Mouse (Mus musculus) hindbrain, embryonic 11.5 days (tissue): ENCODE data around the gene Pabpc1l. TPM values are rescaled to one million over a fixed set of nuclear protein-coding genes. Genes with fewer than 3 reads are reported as not detected.
A peak's percentile ranks its signal among the peaks of the same experiment; 100 is the strongest.

Experiments used
- ATAC-seq: fragments of 200-750 bp; cut with Nextera tagmentation; 2 replicates; pipeline ENCODE4 v1.8.0; 2017; ENCODE audit warnings: mild to moderate bottlenecking, moderate TSS enrichment, moderate library complexity; ENCODE audit not compliant: low FRiP score
- DNase-seq: peaks from one replicate; pipeline ENCODE4 v3.0.0-alpha.2; 2015; ENCODE audit warnings: low spot score
- H3K27ac ChIP-seq: fragments of 300-500 bp; sonication (generic); 2 replicates; pipeline ENCODE4 v1.5.1; 2014; ENCODE audit warnings: mild to moderate bottlenecking, low read depth, low read length
- H3K27me3 ChIP-seq: fragments of 300-500 bp; sonication (generic); 2 replicates; pipeline ENCODE4 v1.6.1; 2014; ENCODE audit warnings: mild to moderate bottlenecking, low read length, moderate library complexity, mixed read lengths; ENCODE audit not compliant: control insufficient read depth, insufficient read depth
- H3K36me3 ChIP-seq: fragments of 300-500 bp; sonication (generic); 2 replicates; pipeline ENCODE4 v1.6.1; 2014; ENCODE audit warnings: mild to moderate bottlenecking, low read length, moderate library complexity, mixed read lengths; ENCODE audit not compliant: control insufficient read depth, insufficient read depth
- H3K4me1 ChIP-seq: fragments of 300-500 bp; sonication (generic); replicated peaks from 2 replicates; pipeline ENCODE4 v1.6.1; 2014; ENCODE audit warnings: low read length, mixed read lengths; ENCODE audit not compliant: control insufficient read depth, insufficient read depth
- H3K4me2 ChIP-seq: fragments of 300-500 bp; sonication (generic); replicated peaks from 2 replicates; pipeline ENCODE4 v1.6.1; 2014; ENCODE audit warnings: mild to moderate bottlenecking, low read depth, low read length
- H3K4me3 ChIP-seq: fragments of 300-500 bp; sonication (generic); 2 replicates; pipeline ENCODE4 v1.5.1; 2014; ENCODE audit warnings: low read depth, low read length
- H3K9ac ChIP-seq: fragments of 300-500 bp; sonication (generic); 2 replicates; pipeline ENCODE4 v1.6.1; 2014; ENCODE audit warnings: low read depth, low read length
- H3K9me3 ChIP-seq: fragments of 300-500 bp; sonication (generic); 2 replicates; pipeline ENCODE4 v1.6.1; 2016; ENCODE audit warnings: low read length; ENCODE audit not compliant: control insufficient read depth
- WGBS: fragments of 180-500 bp; shearing (Covaris S2); extraction: QIAGEN DNeasy Blood & Tissue Kit; methylation state at CpG from one replicate; pipeline ENCODE4 v1.1.7; 2014; 5-methylcytosine and 5-hydroxymethylcytosine counted together
- polyA plus RNA-seq: library from polyadenylated mRNA; unstranded; fragments of >200 nt; fragmentation: Nextera tagmentation; extraction: Ambion mirVana; gene quantifications from 2 replicates; pipeline ENCODE4 v1.2.1, GENCODE M21; 2014

Gene Pabpc1l
- polyA plus RNA-seq, result 0.62 and 1.2 TPM in 2 replicates

GRCm38 (mm10) chr2:164025150-164025549 lies at the start of gene Pabpc1l:
Pabpc1l (plus strand) TSS chr2:164025450.
- Histone ChIP-seq H3K4me3 (no peak within 1 kb of the TSS), H3K27ac (no peak within 1 kb of the TSS), H3K36me3 (no peaks in the 10 kb centered on the region), H3K9ac (no peak within 1 kb of the TSS), H3K4me2 (no peak within 1 kb of the TSS), H3K9me3 (no peaks in the 10 kb centered on the region), H3K27me3 (no peaks in the 10 kb centered on the region), H3K4me1 (no peaks in the 10 kb centered on the region)
- DNase-seq (no peak), ATAC-seq (no peak)
- 84% methylated on average over 16 of the region's 16 CpGs for WGBS

- no peak overlapping the region for H3K27ac ChIP-seq
- DNase-seq, result no peak
- H3K4me1 ChIP-seq, result no peaks in the 10 kb centered on the region
- ATAC-seq, result no peak
- H3K9me3 ChIP-seq, result no peaks in the 10 kb centered on the region
- no peaks in the 10 kb centered on the region for H3K36me3 ChIP-seq
- H3K9ac ChIP-seq, result no peak overlapping the region
- no peak overlapping the region for H3K4me3 ChIP-seq
- H3K27me3 ChIP-seq, result no peaks in the 10 kb centered on the region
- 91% methylated on average over 6 of the region's 7 CpGs for WGBS
- no peak overlapping the region for H3K4me2 ChIP-seq
Measured at GRCm38 (mm10) chr2:163976448-163976847, 48.8 kb upstream of the Pabpc1l start.

- DNase-seq (no peak), ATAC-seq (no peak)
- 81% methylated on average over 8 of the region's 8 CpGs for WGBS
- H3K27ac ChIP-seq, result no peak overlapping the region
- H3K4me3 ChIP-seq, result no peak overlapping the region
- no peak overlapping the region for H3K4me2 ChIP-seq
- no peak overlapping the region for H3K9ac ChIP-seq
- H3K36me3 ChIP-seq, result no peaks in the 10 kb centered on the region
- no peaks in the 10 kb centered on the region for H3K27me3 ChIP-seq
- H3K9me3 ChIP-seq, result no peaks in the 10 kb centered on the region
- H3K4me1 ChIP-seq, result no peaks in the 10 kb centered on the region
Measured at GRCm38 (mm10) chr2:163987233-163987632, 38.0 kb upstream of the Pabpc1l start.

- peaks cover 5% of the 10 kb centered on the region for H3K4me1 ChIP-seq
- WGBS, result 100% methylated on average over 2 of the region's 2 CpGs
- H3K9ac ChIP-seq, result no peak overlapping the region
- no peak overlapping the region for H3K4me3 ChIP-seq
- H3K9me3 ChIP-seq, result no peaks in the 10 kb centered on the region
- no peak overlapping the region for H3K27ac ChIP-seq
- DNase-seq (no peak), ATAC-seq (no peak)
- no peaks in the 10 kb centered on the region for H3K36me3 ChIP-seq
- no peak overlapping the region for H3K4me2 ChIP-seq
- H3K27me3 ChIP-seq, result no peaks in the 10 kb centered on the region
Measured at GRCm38 (mm10) chr2:163992871-163993270, 32.4 kb upstream of the Pabpc1l start.

GRCm38 (mm10) chr2:163994654-163994976 lies 30.6 kb upstream of the Pabpc1l start, which contains the start of gene Ywhab:
Ywhab (plus strand) TSS chr2:163994960.
- 1% methylated on average over 14 of the region's 14 CpGs for WGBS

GRCm38 (mm10) chr2:163994977-163995862 lies 30.0 kb upstream of the Pabpc1l start:
- H3K4me1 ChIP-seq, result peaks cover 5% of the 10 kb centered on the region
- ATAC-seq (peak; percentile 100), DNase-seq (peak; percentile 95)
- no peaks in the 10 kb centered on the region for H3K27me3 ChIP-seq
- H3K9me3 ChIP-seq, result no peaks in the 10 kb centered on the region
- peak overlapping the region; percentile 74 for H3K9ac ChIP-seq
- peak overlapping the region; percentile 56 for H3K4me2 ChIP-seq
- under 1% methylated on average over 36 of the region's 79 CpGs for WGBS
- peak overlapping the region; percentile 59 for H3K4me3 ChIP-seq
- H3K27ac ChIP-seq, result peak overlapping the region; percentile 82
- no peaks in the 10 kb centered on the region for H3K36me3 ChIP-seq

More at GRCm38 (mm10) chr2:163994654-163994976, 30.6 kb upstream of the Pabpc1l start, which contains the start of gene Ywhab:
- ATAC-seq, result no peak
- Histone ChIP-seq H3K4me2 (peak within 1 kb of the TSS; percentile 56), H3K36me3 (no peaks in the 10 kb centered on the region), H3K9me3 (no peaks in the 10 kb centered on the region), H3K27ac (peak within 1 kb of the TSS; percentile 82), H3K4me3 (peak within 1 kb of the TSS; percentile 59), H3K4me1 (peaks cover 5% of the 10 kb centered on the region), H3K9ac (peak within 1 kb of the TSS; percentile 74), H3K27me3 (no peaks in the 10 kb centered on the region)
- DNase-seq, result no peak

GRCm38 (mm10) chr2:163996275-163996674 lies 29.0 kb upstream of the Pabpc1l start:
- H3K36me3 ChIP-seq, result no peaks in the 10 kb centered on the region
- no peaks in the 10 kb centered on the region for H3K27me3 ChIP-seq
- ATAC-seq (no peak), DNase-seq (no peak)
- peaks cover 5% of the 10 kb centered on the region for H3K4me1 ChIP-seq
- H3K27ac ChIP-seq, result no peak overlapping the region
- H3K4me3 ChIP-seq, result peak overlapping the region; percentile 59
- peak overlapping the region; percentile 74; the same call in 1 of the 2 replicates for H3K9ac ChIP-seq
- WGBS, result 85% methylated on average over 6 of the region's 6 CpGs
- H3K9me3 ChIP-seq, result no peaks in the 10 kb centered on the region
- H3K4me2 ChIP-seq, result peak overlapping the region; percentile 52

GRCm38 (mm10) chr2:163996899-163997298 lies 28.4 kb upstream of the Pabpc1l start:
- 84% methylated on average over 5 of the region's 5 CpGs for WGBS
- no peak overlapping the region for H3K9ac ChIP-seq

GRCm38 (mm10) chr2:163998981-163999380 lies 26.3 kb upstream of the Pabpc1l start:
- DNase-seq, result no peak
- H3K9me3 ChIP-seq, result no peaks in the 10 kb centered on the region
- no peaks in the 10 kb centered on the region for H3K36me3 ChIP-seq
- no peak overlapping the region for H3K9ac ChIP-seq
- peaks cover 5% of the 10 kb centered on the region for H3K4me1 ChIP-seq
- H3K27ac ChIP-seq, result no peak overlapping the region
- no peak overlapping the region for H3K4me3 ChIP-seq
- 94% methylated on average over 6 of the region's 6 CpGs for WGBS
- no peak for ATAC-seq
- H3K4me2 ChIP-seq, result no peak overlapping the region
- no peaks in the 10 kb centered on the region for H3K27me3 ChIP-seq

More at GRCm38 (mm10) chr2:163996899-163997298, 28.4 kb upstream of the Pabpc1l start:
- no peak overlapping the region for H3K27ac ChIP-seq
- H3K4me3 ChIP-seq, result no peak overlapping the region
- H3K4me2 ChIP-seq, result no peak overlapping the region
- DNase-seq (no peak), ATAC-seq (no peak)
- H3K4me1 ChIP-seq, result peaks cover 5% of the 10 kb centered on the region
- no peaks in the 10 kb centered on the region for H3K9me3 ChIP-seq
- no peaks in the 10 kb centered on the region for H3K27me3 ChIP-seq
- no peaks in the 10 kb centered on the region for H3K36me3 ChIP-seq
